Mouse (Mus musculus): ENCODE measurements around the gene Cdh11.
"Not testable (repeated sequence)": the region's sequence is repeated elsewhere in the genome, so short reads cannot be mapped to it uniquely, and the experiment has no call there.

Cdh11 gene

DNA sequence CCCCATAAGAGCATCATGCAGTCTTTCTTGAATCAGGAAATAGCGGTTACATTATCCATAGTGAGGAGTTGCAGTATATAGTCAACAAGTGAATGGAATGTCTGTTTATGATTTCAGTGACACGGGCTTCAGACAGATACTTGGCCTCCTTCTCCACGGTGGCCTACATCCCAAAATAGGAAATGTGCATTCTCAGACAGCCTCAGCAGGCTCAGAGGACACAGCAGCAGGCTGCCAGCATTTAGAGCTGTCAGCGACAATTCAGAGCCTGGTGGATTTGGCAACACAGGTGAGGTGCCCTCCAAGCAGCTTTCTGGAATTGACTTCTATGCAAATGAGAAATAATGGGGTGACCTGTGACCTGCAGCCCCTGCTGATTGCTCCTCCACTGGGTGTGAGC is 69.5 kb downstream of the Cdh11 start:
- DNase-seq (ENCODE audit: low spot score) = no peak

DNA sequence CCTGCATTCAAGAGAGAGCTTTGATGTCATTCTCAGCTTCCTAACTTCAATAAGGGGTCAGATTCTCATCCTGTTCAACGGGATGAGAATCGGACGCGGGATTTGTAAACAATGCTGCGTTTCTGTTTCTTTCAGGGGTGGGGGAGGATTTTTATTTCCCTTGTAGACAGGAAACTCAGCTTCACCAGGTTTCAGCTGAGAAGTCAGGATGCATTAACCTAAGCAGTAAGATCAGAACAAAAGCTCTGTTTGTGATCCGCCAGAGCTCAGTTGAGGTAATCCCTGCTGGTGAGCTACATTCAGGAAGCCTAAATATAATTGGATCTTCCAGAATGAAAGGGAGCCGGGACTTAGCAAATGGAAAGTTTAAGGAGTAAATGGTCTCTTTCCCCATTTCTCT is 78.1 kb downstream of the Cdh11 start:
- DNase-seq (ENCODE audit: low spot score) = peak; percentile 48

DNA sequence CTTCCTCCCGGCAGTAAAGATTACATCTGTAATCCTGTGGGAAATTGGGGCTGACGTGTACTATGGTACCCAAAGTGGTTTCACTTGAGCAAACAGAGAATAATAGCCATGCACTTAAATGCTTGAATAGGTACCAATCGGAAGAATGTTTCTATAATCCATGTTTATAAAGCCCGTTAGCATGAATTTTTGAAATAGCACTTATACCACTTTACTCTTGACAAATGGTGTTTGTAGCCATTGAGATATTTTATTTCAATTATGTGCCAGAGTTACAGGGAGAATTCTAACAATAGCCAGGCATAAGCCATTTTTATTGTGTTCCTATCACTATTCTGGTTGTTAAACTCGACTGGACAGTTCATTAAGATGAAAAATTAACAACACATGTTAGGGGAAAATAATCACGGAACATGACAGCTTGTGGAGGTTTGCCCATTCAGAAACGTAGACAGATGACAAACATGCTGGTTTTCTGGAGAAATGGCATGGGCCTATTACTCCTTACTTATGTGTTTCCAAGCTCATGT is 80.0 kb downstream of the Cdh11 start:
- DNase-seq (ENCODE audit: low spot score) = peak; percentile 70

DNA sequence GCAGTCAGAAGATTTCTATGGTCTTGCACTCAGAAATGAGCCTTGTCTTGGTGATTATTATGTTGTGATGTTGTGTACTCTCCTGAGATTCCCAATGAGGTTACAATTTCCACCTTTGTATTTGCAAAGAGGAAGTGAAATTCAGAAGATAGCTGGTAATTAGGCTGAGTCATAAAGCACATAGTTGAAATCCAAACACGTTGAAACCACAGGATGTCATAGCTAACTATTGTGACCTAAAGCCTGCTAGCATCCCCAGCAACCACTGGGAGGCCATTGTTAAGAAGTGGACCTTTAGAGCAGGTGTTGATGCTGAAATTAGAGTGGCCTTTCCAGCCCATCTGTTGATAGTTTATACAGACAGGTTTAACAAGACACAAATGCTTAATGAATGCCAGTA is 85.2 kb downstream of the Cdh11 start:
- DNase-seq (ENCODE audit: low spot score) = no peak

DNA sequence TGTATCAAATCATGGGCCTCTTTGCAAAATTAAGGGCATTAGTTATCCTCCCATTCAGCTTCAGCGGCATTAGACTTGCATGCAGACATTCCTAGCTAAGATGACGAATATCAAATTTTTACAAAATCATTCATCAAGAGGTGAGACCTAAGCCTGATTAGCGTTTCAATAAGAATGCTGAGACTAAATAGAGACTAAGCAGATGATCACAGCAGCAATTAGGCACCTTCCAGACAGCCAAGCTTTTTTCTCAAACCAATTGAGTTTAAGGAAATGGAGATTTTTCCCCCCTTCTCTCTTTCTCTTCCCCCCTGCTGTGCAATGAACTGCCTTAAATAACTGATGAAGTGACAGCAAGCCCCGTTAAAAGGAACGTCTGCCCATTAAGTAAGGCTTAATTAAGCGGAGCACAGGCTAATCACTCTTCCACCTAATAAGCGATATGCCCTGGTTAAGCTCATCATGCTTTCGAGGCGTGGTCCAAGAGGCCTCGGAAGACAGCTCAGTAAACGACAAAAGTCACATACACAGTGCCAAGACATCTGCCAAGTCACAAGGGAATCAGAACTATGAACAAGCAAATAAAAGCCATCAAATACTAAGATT is 87.1 kb downstream of the Cdh11 start:
- DNase-seq (ENCODE audit: low spot score) = peak; percentile 69

DNA sequence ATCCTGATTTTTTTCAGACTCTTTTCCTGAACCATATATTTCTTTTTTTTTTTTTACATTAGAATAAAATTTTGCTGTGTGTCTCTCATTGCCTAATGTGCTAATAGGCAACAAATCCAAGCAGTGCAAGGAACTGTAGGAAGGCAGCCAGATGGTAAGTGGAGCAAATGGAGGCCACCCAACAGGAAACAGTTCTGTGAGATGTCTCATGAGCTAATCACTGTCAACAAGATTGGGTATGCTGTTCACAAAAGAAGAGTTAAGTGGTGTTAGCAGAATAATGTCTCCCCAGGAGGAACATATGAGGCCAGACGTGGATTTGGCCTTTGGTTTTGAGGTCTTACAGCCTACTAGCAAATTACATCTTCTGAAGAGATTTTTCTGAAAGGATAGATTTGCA is 92.0 kb downstream of the Cdh11 start:
- DNase-seq (ENCODE audit: low spot score) = no peak

DNA sequence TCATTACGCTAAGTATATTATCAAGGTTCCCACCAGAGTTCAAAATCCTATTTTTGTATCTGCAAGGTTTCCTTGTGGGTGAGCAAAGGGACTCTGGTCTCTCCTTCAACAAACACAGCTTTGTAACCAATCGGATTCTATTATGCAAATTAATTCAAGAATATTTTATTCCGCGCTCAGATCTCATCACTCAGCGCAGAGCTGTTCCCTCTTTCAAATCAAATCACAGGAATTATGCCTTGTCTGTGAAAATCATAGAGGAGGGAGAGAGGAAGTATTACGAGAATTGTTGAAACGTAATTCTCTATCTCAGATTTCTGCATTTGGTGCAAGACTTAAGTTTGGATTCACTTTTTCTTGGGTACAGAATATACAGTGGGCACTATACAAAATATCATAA is 100.0 kb downstream of the Cdh11 start:
- not testable (repeated sequence) for DNase-seq (ENCODE audit: low spot score)

DNA sequence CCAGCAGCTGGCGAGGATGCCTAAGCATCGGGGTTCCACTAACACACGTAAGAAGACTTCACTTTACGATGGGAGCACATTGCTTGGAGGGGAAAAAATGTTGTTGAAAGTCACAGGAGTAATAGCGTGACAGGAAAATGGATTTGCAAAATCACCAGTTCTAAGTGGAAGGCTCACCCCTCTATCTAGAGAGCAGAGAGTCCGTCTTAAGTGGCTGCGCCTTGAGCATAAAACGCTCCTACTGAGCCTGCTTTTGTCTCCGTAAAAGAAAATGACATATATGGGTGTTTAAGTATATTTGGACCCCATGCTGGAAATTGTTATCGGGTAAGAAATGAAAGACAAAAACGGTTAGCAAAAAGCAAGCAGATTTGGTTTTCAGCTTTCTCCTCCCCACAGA is 100.4 kb downstream of the Cdh11 start:
- DNase-seq (ENCODE audit: low spot score) = no peak

DNA sequence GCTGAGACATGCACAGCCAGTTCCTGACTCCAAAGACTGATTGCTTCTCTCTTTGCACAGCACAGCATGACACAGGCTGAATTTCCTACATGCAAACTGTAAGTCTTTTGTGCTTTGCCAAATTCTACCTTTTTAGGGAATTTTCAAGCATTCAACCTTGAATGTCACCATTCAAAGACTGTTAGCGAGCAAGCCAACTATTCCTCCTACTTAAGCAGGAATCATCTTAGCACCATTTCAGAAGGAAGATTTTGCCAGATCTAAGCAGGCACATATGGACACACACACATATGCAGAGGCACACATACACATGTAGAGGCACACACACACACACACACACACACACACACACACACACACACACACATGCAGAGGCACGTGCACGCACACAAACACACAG is 108.3 kb downstream of the Cdh11 start:
- DNase-seq (ENCODE audit: low spot score) = no peak

DNA sequence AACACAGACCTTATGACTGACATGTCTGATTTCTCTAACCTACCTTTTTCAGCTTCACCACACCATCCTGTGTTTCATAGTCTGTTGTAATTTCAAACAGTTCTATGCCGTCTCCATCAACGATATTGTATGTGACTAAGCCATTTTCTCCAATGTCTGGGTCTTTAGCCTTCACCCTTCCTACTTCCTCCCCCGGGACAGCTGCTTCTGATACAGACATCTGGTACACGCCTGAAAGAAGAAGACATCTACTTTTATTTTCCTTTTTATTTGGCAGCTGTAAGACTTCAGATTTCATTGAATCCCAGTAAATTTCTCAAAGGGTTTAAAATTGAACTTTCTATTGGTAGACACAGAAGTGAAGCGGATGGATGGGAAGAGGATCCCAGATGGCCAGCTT is 120.9 kb downstream of the Cdh11 start:
- not testable (repeated sequence) for DNase-seq (ENCODE audit: low spot score)

DNA sequence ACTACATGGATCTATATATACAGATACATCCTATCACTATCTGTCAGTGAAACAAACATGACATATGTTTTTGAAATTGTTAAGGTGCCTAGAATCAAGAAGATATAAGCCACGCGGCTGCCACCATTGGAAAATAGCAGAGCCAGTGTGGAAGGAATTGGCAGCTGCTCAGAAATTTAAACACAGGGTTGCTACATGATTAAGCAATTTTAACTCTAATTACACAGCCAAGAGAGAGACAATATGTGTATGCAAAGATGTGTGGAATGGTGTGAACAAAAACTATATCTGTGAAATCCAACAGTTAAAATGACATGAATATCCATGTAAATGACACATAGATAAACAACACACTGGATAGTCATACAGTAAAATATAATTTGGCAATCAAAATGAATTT is 128.9 kb downstream of the Cdh11 start:
- no peak for DNase-seq (ENCODE audit: low spot score)

DNA sequence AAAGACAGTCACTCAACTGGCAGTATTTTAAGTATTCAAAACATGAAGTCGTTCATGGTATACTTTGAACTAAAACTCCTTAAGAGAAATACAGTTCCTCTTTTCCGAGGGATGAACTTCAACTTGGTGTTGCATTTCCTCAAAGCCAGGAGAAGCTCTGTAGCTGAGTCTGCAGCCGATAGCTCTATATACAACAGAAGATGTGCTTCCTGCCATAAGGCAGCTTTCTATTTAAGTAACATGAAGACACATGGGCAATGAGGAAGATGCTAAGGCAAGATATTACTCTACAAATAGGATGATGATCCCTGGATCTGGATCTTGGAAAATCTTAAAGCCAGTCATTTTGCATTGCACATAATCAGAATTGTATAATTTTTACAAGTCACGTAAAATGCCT is 133.5 kb downstream of the Cdh11 start:
- no peak for DNase-seq (ENCODE audit: low spot score)

DNA sequence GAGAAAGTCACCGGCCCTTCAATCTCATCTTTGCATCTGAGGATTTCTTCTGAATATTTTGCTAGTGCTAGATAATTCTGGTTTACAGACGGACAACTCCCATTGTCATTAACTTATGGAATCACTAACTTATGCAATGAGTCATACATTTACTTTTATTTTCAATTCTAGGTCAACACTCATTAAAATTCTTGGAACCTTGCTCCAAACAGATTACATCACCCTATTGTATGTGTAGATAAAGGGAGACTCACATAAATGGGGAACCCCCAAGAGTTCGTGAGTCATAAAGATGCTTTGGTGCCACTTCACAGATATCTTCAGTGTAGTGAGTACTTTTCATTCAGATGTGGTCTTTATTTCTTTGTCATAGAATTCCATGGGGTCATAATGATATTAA is 158.3 kb downstream of the Cdh11 start:
- DNase-seq (ENCODE audit: low spot score) = peak; percentile 43

DNA sequence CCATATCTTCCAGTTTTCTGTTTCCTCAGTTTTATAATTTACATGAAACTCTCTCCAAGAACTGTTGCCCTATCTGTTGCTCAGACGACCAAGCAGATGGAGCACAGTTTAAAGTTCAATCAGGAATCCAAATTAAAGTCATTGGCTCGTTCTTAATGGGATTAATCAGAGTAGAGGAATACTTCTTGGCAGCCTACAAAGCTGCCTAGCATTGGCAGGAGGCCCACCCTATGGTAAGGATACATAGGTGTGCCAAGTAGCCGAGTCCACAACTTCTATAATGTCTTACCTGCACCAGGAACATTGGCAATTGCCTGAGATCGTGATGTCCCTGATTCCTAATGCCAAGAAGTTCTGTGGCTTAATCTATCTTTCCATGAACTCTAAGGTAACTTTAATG is 173.3 kb downstream of the Cdh11 start:
- DNase-seq (ENCODE audit: low spot score) = no peak

DNA sequence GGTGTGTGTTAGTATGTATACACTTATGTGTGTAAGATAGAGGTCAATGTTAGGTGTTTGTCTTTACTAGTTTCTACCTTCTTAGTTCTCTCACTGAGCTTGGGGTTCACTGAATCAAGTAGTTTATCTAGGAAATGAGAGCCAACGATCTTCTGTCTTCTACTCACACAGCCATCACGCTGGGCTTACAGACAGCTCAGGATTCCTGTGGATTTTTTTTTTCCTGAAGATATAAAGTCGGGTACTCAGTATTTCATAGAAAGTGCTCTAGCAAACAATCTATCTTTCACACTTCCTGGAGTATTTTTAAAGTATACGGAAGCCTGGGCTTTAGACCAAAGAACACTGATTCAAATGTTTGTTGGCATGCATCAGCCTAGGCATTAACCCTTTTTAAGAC is 184.1 kb downstream of the Cdh11 start:
- no peak for DNase-seq (ENCODE audit: low spot score)

DNA sequence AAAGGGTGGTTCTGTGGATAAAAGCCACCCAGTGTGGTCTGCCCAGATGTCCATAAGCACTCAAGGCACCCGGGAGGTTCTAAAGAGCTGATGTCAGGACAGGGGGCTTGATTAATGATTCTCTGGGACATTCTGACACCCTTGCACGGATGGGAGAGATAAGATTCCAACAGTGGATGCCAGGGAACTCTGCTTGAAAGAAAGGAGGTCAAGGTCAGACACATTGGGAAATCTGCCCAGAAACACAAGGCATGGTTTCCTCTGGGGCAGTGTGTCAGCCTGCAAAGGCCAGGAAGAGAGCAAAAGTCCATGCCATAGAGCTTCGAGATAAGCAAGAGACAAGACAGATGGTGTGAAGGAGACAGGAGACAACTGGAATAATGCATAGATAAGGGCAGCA is 188.9 kb downstream of the Cdh11 start:
- DNase-seq (ENCODE audit: low spot score) = no peak

DNA sequence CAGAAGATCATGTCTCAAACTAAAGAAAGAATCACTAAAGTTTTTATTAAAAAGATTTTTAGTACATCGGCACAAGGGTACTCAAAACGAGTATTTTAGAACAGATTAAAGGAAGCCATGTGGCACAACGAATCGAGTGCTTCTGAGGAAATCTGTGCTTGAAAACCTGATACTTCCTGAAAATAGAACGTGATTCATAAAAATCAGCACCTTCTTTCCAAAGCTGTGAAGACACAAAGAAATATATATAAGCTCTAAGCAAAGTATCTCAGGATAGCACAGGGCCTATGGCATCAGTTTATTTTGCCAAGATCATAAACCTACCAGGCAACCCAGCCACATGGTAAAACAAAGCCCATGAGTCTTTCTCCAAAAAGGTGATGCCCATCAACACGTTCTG is 191.5 kb downstream of the Cdh11 start:
- no peak for DNase-seq (ENCODE audit: low spot score)

Measured in retina, embryonic 14.5 days (tissue).